Mouse (Mus musculus) adrenal gland, postnatal 0 days (tissue): ENCODE measurements around the gene AI854703. TPM values are rescaled to one million over a fixed set of nuclear protein-coding genes. Genes with fewer than 3 reads are reported as not detected.

Source experiments
- polyA plus RNA-seq: library from polyadenylated mRNA; unstranded; fragments of >200 nt; fragmentation: Nextera tagmentation; extraction: Ambion mirVana; gene quantifications from 2 replicates; pipeline ENCODE4 v1.2.1, GENCODE M21; 2015

AI854703 gene
- polyA plus RNA-seq = 2.1 and 2.7 TPM in 2 replicates

GRCm38 (mm10) chr6:48626464-48626863 is at the start of gene AI854703:
AI854703 (plus strand) TSS chr6:48626764.

GRCm38 (mm10) chr6:48589194-48589750 is 37.3 kb upstream of the AI854703 start, which contains the start of gene Gm45021:
Gm45021 (plus strand) TSS chr6:48589610.

GRCm38 (mm10) chr6:48593158-48594042 is 33.2 kb upstream of the AI854703 start, which contains the start of the genes Repin1 and Gm44965:
Repin1 (plus strand) TSS chr6:48593883.
Gm44965 (plus strand) TSS chr6:48593941.

GRCm38 (mm10) chr6:48601271-48602079 is 25.1 kb upstream of the AI854703 start, which contains the start of gene Zfp775:
Zfp775 (plus strand) TSS chr6:48602063.

GRCm38 (mm10) chr6:48646995-48647394 is 20.4 kb downstream of the AI854703 start, which contains the start of gene Gimap8:
Gimap8 (plus strand) TSS chr6:48647234.

GRCm38 (mm10) chr6:48675931-48676859 is 49.6 kb downstream of the AI854703 start, which contains the start of gene Gimap9:
Gimap9 (plus strand) TSS chr6:48676129.

Other genes with a start within 250 kb of the AI854703 start
- 13.2 and 14.5 TPM in 2 replicates for gene Krba1, start 231.2 kb upstream of the AI854703 start, polyA plus RNA-seq
- 36.8 and 38.6 TPM in 2 replicates for gene Zfp467, start 180.9 kb upstream of the AI854703 start, polyA plus RNA-seq
- 0.72 and 0.82 TPM in 2 replicates for gene Sspo, start 178.5 kb upstream of the AI854703 start, polyA plus RNA-seq
- 53.0 and 62.1 TPM in 2 replicates for gene Atp6v0e2, start 89.1 kb upstream of the AI854703 start, polyA plus RNA-seq
- gene Lrrc61, start 72.0 kb upstream of the AI854703 start, polyA plus RNA-seq = 11.8 and 14.2 TPM in 2 replicates
- gene Rarres2, start 54.0 kb upstream of the AI854703 start, polyA plus RNA-seq = 191 and 298 TPM in 2 replicates
- not detected in 2 replicates for gene Gm45021, start 37.2 kb upstream of the AI854703 start, polyA plus RNA-seq
- 20.6 and 28.3 TPM in 2 replicates for gene Repin1, start 32.9 kb upstream of the AI854703 start, polyA plus RNA-seq
- not detected in 2 replicates for gene Gm44965, start 32.8 kb upstream of the AI854703 start, polyA plus RNA-seq
- 6.9 and 7.2 TPM in 2 replicates for gene Zfp775, start 24.7 kb upstream of the AI854703 start, polyA plus RNA-seq
- 2.0 and 3.5 TPM in 2 replicates for gene Gimap8, start 20.5 kb downstream of the AI854703 start, polyA plus RNA-seq
- 9.4 and 9.8 TPM in 2 replicates for gene Gimap9, start 49.4 kb downstream of the AI854703 start, polyA plus RNA-seq
- 40.4 and 54.9 TPM in 2 replicates for gene Gimap4, start 57.8 kb downstream of the AI854703 start, polyA plus RNA-seq
- gene Gimap6, start 81.5 kb downstream of the AI854703 start, polyA plus RNA-seq = 57.0 and 58.1 TPM in 2 replicates
- 0.95 TPM in 1 of 2 replicates, not detected in the other for gene Gm28053, start 91.8 kb downstream of the AI854703 start, polyA plus RNA-seq
- gene Gimap7, start 91.9 kb downstream of the AI854703 start, polyA plus RNA-seq = 0.23 TPM in 1 of 2 replicates, not detected in the other
- 7.9 and 12.5 TPM in 2 replicates for gene Gimap1, start 112.3 kb downstream of the AI854703 start, polyA plus RNA-seq
- gene Gimap5, start 119.4 kb downstream of the AI854703 start, polyA plus RNA-seq = 28.6 and 28.9 TPM in 2 replicates
- gene Gimap3, start 144.1 kb downstream of the AI854703 start, polyA plus RNA-seq = 0.22 and 0.25 TPM in 2 replicates
- 155 and 175 TPM in 2 replicates for gene Tmem176a, start 214.2 kb downstream of the AI854703 start, polyA plus RNA-seq
- 390 and 420 TPM in 2 replicates for gene Tmem176b, start 214.7 kb downstream of the AI854703 start, polyA plus RNA-seq
- gene Aoc1, start 246.1 kb downstream of the AI854703 start, polyA plus RNA-seq = 0.20 and 0.29 TPM in 2 replicates